Mouse (Mus musculus) effector memory CD4-positive, alpha-beta T cell, adult 5 months (primary cell): ENCODE data around the gene Atpaf2. TPM values are rescaled to one million over a fixed set of nuclear protein-coding genes. Genes with fewer than 3 reads are reported as not detected.

Experiments
- polyA plus RNA-seq: library from polyadenylated mRNA; unstranded; fragments of 100-300 nt; shearing (Covaris generic); gene quantifications from one replicate; pipeline ENCODE4 v1.2.1, GENCODE M21; 2017

The Atpaf2 gene
- 27.1 TPM for polyA plus RNA-seq

DNA sequence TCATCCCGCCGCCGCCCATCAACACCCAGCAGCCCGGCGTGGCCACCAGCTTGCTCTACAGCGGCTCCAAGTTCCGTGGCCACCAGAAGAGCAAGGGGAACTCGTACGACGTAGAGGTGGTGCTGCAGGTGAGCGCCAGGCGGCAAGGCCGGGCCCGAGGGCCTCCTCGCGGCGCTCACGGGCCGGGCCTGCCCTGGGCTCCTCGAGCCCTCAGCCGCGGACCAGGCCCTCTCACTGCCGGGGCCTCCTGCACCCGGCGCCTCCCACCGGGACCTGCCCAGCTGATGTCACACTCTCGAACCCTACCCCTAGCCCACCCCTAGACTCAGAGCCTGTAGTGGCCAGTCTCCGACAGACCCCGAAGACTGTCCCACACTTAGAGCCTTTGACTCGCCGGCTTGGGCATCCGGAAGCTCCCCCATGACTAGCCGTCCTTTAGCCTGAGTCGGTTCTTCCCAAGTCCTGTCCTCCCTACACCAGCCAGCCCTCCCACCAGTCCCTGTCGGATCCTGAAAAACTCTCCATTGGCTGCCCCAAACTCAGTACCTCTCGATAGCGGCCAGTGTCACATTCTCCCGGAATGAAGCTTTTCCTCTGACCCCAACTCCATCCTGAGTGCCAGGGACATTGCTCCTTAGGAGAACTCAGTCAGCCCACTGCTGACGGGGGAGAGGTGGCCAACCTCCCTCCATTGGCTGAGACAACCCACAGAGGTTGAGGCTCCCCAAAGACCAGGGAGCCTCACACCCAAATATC is at the start of gene Atpaf2:
TSS of gene Atpaf2 (minus strand) at position 741 of the 756 bp plus-strand sequence.

GRCm38 (mm10) chr11:60454080-60454744 is 36.0 kb upstream of the Atpaf2 start, which contains the start of gene Drg2:
Gene Drg2, plus strand, starts transcription at chr11:60454591.

DNA sequence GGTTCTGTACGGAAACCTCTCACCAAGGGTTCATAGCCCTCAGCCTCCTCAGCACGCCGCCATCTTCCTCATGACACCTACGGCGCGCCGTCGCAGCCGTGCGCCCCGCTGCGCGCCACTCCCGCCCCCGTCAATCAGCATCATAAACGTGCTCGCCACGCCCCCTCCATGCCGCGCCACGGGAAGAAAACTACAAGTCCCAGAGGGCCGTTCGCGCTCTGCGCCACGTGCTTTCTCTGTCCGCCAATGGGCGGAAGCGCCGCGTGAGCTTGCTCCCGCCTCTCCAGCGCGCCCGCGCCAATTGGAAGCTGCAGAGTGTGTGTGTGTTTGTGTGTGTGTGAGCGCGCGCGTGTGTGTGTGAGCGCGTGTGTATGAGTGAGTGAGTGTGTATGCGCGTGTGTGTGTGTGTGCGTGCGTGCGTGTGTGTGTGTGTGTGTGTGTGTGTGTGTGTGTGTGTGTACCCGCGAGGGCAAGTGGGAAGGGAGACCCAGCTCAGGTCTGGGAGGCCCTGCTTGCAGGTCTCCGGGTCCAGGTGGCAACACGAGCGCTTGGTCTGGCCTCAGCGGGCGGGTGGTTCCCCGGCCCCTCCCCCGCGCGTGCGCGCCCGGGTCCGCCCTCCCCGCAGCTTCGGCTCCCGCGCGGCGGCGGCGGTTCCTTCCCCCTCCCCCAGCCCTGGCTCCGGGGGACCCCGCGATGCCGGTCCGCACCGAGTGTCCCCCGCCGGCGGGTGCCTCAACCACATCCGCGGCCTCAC is 1.1 kb downstream of the Atpaf2 start, which contains the start of gene Gid4:
TSS of gene Gid4 (plus strand) at position 183 of the 754 bp plus-strand sequence.

GRCm38 (mm10) chr11:60352559-60353411 is 65.5 kb downstream of the Atpaf2 start, which contains the start of the genes Tom1l2 and Drc3:
Gene Tom1l2, minus strand, starts transcription at chr11:60352905.
Gene Drc3, plus strand, starts transcription at chr11:60353329.

Other genes starting within 250 kb of the Atpaf2 start
- 52.8 TPM for gene Srebf1, start 195.9 kb downstream of the Atpaf2 start, polyA plus RNA-seq
- gene Tom1l2, start 65.6 kb downstream of the Atpaf2 start, polyA plus RNA-seq: 26.3 TPM
- 0.26 TPM for gene Drc3, start 65.1 kb downstream of the Atpaf2 start, polyA plus RNA-seq
- 13.5 TPM for gene Gid4, start 1.3 kb downstream of the Atpaf2 start, polyA plus RNA-seq
- gene Drg2, start 36.1 kb upstream of the Atpaf2 start, polyA plus RNA-seq: 37.4 TPM
- gene Myo15, start 50.9 kb upstream of the Atpaf2 start, polyA plus RNA-seq: not detected
- gene Alkbh5, start 117.9 kb upstream of the Atpaf2 start, polyA plus RNA-seq: 46.0 TPM